Mouse (Mus musculus): ENCODE data around the gene Ccdc188.

Ccdc188 gene

DNA sequence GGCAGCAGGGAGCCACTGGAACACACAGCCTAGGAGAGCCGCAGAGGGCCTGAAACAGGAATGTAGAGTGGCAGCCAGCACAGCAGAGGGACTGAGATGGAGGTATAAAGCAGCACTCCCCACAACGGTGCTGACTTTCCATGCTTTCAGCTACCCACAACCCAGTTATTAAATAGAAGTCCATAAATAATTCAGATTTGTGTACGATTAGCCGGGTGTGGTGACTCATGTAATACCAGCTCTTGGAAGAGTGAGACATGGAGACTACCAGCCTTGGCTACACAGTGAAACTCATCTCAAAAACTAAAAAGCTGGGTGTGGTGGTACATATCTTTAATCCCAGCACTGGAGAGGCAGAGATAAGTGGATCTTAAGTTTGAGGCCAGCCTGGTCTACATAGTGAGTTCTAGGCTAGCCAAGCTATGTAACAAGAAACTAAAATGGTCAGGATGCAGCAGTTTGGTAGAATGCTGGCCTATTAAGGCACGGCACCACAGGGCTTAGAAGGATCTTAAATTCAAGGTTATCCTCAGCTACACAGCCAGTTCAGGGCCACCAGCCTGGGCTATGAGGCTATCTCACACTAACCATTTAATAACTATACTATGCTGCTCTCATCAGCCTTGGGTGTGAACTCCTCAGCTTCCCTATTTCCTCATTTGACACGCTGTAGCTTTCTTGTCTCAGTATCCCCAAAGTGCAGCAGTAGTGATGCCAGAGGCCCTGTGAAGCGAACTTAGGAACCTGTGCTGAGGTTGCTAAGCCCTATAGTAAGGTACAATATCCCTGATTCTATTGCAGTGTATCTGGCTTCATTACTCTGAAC is 19.2 kb downstream of the Ccdc188 start:
- no peak for DNase-seq

DNA sequence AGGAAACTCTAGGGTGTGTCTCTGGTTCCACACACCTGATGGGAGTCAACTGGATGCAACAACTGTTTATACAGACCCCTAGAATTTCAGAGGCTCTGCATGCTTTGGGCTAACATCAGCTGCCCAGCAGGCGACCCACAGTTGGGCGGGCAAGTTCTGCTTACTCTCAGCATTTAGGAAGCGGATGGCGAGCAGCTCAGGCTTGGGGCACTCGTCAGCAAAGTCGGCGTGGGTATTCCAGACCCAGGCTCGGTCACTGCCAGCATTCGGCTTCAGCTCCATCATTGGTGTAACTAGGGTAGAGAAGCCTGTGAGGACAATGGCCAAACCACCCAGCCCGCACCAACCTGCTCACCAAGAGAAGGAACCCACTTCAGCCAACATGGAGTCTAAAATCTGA is 23.9 kb downstream of the Ccdc188 start:
- no peak for DNase-seq

DNA sequence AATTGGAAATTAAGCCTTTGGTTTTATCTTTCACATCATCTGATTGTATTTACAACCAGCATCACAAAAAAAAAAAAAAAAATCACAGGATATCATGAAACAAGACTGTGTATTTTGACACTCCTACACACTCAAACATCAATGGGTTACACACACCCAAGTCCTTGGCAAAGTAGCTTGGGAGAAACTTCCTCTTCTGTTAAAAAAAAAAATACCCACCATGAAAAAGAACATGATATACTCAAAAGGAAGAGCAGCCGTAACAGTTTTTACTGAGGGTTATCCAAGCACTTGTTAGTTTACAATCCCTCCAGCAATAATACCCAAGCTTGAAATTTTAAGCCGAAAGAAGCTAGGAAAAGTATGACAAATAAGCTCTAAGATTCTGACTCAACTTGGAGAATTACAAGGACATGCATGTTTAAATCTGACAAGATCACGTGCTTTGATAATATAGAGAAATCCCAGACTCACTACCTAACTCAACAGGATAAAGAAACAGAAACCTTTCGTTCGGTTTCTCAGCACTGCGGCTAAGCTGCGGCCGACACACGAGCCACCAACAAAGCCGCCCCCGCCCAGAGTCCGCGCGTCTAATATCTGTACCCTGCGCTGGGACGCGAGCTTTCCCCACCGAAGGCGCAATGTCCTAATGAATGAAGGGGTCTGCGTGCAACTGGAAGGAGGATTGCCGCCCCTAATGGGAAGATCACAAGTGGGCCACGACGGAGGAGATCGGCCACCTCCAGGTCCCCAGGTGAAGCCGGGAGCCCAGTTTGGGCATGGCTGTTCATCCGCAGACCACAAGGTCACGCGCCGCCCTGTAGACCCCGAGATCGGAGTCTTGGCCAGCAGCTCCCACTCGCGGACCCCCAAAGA is 30.1 kb downstream of the Ccdc188 start:
- DNase-seq = no peak

DNA sequence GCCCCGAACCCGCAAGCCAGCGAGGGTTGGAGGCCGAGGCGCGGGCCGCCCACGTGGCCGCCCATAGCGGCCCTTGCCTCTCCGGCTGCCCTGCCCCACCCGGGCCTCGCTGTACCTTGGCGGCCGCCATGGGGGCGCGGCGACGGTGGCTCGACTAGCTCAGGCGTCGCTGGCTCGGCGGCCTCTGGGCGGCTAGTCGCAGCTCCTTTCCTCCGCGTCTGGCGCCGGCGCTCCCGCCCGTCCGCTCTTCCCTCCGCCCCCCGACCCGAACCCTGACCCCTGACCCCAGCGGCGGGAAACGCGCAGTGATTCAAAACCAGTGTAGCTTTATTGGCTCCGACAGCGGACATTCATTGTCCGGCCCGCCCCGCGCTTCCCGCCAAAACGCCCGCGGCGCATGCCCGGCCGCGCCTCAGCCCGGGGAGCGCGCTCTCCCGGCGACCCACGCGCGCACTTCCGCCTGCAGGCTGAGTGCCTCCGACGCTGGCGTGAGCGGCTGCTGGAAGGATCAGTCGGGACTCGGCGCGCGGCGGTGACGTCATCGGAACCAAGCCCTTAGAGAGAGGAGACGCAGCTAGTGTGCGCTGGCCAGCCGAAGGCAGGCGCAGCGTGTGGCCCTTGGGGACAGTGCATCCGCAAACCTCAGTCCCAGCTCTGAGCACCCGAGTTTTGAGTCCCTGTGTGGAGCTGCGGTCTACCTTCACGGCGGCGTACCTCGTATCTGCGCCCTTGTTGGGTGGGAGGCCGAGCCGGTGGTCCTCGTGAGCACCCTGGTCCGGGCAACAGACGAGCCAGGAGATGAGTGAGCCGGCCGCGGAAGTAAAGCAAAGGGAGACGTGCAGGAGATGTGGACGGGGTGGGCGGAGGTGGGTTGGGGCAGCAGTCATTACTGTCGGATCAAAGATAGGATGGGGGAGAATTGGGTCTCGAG is 31.0 kb downstream of the Ccdc188 start, which contains the start of the genes Trmt2a and Ranbp1:
Gene Trmt2a, plus strand, starts transcription at position 247 of the 931 bp plus-strand sequence.
Gene Ranbp1, minus strand, starts transcription at position 300 of the 931 bp plus-strand sequence.
- peak; percentile 97 for DNase-seq

DNA sequence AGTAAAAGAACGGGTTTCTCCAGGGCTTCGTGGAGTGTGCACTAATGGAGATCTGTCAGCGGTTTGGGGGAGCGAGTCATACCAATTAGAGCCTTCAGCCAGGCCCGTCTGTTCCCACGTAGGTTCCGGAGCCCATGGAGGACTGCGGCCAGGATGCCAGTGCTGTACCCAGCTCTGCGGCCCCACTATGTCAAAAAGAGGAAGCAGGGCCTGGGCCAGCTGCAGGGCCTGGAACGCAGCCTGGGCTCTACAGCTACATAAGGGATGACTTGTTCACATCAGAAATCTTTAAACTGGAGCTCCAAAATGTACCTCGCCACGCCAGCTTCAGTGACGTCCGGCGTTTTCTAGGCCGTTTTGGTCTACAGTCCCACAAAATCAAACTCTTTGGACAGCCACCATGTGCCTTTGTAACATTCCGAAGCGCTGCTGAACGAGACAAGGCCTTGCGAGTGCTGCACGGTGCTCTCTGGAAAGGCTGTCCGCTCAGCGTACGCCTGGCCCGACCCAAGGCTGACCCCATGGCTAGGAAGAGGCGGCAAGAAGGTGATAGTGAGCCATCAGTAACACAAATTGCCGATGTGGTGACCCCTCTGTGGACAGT is 31.8 kb downstream of the Ccdc188 start:
- DNase-seq = peak; percentile 21 to 28

DNA sequence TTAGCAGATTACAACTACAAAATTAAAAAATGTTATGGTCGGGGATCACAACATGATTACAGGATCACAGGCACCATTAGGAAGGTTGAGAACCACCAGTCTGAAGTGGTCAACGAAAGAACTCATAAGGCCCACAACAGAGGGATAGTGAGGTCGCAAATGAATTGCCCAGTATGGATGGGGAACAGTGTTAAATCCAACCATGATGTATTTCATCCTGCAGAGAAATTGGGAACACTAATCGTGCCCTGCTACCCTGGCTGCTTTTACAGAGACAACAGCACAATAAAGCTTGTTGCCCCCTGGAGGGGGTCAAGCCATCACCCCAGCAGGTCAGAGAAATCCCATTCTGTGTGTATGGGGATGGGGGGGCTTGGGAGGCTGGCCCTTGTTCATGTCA is 32.6 kb downstream of the Ccdc188 start:
- no peak for DNase-seq

DNA sequence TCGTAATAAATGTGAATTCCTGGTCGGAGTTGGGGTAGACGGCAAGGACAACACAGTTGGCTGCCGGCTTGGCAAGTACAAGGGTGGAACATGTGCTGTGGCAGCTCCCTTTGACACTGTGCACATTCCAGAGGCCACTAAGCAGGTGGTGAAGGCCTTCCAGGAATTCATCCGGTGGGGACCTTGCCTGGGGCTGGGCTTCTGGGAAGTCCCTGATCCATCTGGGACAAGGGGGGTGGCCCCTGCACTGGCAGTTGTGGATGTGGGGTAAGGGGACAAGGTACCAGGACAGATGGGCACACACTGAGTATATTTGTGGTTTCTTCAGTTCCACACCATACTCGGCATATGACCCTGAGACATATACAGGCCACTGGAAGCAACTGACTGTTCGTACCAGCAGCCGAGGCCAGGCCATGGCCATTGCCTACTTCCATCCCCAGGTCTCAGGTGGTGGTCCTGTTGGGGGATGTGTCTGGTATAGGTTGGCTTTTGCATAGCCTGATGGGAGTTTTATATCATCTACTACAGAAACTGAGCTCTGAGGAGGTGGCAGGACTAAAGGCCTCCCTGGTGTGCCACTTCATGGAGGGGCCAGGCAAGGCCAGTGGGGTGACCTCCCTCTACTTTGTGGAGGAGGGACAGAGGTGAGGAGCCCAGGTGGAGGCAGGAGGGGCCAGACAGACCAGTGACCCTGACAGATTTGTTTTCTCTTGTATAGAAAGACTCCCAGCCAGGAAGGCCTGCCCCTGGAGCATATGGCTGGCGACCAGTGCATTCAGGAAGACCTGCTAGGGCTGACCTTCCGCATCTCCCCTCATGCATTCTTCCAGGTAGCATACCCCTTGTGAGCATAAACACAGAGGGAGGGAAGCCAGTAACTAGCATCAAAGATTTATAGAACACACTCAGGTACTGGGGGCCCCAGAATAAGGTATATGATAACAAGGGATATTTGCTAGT is 33.4 kb downstream of the Ccdc188 start:
- no peak for DNase-seq

DNA sequence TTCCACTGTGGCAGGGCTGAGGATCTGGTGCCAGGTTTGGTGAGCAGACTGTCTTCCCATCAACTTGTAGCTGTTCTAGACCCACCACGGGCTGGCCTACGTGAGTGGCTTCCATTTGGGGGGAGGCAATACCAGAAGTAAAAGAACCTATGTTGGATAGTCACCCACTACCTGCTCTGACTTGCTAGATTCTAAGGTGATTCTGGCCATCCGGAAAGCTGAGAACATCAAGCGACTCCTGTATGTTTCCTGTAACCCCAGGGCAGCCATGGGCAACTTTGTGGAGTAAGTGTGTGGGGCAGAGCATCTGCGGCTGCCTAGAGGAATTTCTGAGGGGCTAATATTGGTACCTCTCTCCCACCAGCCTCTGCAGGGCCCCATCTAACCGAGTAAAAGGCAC is 35.1 kb downstream of the Ccdc188 start:
- no peak for DNase-seq

DNA sequence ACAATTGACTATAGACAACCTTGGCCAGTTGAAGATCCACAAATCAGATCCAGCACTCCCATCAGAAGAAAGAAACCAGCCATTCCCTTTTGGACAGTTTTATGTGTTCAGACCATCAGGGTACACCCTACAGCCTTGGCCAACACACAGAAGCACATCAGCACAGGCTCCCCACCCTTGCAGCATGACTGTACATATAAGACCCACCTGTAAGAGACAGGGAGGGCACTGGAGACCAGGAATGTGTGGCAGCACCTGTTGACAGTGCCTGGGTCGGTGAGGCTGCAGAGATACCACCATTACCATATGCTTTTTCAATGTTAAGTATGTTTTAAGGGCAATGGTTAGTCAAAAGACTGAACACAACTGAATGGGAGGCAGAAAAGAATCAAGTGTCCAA is 36.2 kb downstream of the Ccdc188 start:
- no peak for DNase-seq

DNA sequence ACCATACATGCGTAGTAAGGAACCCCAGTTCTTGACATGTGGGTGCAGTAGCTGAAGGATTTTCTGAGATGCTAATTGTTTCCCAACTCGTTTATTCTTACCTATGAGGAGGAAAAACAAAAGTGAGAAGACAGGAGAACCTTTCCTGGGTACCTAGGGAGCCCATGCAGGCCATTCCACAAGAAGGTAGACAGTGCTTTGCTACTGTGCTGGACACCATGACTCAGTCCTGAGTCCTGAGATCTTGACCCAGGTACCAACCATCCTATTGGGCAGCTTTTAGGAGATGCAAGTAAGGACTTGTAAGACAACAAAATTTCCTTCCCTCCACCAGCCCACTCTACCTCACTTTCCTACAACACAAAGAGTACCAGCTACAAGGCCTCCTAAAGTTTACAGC is 40.5 kb downstream of the Ccdc188 start, which contains the start of gene Gm49776:
Gene Gm49776, minus strand, starts transcription at position 101 of the 400 bp plus-strand sequence.
- DNase-seq = no peak

DNA sequence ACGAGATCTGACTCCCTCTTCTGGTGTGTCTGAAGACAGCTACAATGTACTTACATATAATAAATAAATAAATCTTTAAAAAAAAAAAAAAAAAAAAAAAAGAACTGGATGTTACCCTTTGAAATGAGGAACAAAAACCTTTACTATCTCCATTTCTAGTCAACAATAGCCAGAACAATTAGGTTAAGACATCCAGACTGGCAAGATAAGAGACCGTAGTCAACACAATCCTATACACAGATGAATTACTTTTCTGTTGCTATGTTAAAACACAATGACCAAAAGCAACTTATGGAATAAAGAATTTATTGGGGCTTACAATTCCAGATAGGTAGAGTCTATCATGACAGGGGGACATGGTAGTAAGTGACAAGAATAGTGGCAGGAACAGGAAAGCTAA is 47.3 kb downstream of the Ccdc188 start:
- no peak for DNase-seq

DNA sequence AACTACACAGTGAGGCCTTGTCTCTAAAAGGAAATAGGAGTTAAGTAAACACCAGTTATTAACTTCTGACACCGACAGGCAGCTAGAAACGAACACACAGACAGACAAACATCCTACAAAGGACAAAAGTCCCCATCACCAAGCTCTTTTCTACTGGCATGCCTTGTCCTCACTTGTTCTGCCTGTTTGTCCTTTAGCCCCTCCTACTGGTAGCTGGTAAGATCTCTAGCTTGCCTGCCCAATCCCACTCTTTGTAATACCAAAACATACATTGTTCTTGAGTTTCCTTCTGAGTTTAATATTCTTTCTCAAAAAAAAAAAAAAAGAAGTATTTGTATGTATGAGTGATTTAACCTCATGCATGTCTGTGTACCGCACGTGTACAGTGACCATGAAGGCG is 50.5 kb downstream of the Ccdc188 start:
- DNase-seq = no peak
